Mouse (Mus musculus) adrenal gland, postnatal 4 days (tissue): ENCODE results near the gene Sept11. TPM values are rescaled to one million over a fixed set of nuclear protein-coding genes. Genes with fewer than 3 reads are reported as not detected.

Experiments
- DNase-seq, 2 experiments: peaks; one replicate each; pipeline ENCODE4 v3.0.0; 2021 to 2022; ENCODE audit warnings: low spot score in 2 of 2, mixed read lengths in 2 of 2
- total RNA-seq, 2 experiments: library from RNA; stranded (reverse); gene quantifications; 2 replicates each; pipeline ENCODE4 v1.2.3; 2021

Sept11 gene
- total RNA-seq, 2 experiments from 2014 or later, result 114 to 144 TPM

DNA sequence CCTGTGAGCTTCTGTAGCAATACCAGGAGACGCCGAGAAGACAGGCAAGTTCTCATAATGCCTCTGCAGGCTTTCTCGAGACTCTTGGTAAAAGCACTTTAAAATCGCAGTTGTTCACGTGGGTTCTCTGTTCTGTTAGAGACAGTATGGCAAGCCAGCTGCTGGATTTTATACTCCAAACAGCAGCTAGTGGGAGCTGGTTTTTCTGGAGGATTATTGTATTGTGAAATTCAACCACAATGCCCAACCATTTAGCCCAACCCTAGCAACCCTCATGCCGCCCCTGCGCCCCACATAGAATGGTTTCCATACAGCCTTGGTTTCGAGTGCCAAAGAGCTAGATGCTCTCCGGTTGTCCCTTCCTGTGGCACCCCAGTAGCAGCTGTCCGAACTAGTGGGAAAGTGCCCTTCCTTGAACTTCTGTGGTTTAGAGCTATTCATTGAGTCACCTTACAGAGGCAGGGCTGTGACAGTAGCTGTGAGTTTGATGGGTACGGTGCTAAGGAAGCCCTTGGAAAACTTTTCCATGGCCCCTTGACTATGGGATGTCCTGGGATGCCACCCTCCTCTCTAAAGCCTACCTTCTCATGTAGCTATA, 74.8 kb downstream of the Sept11 start:
- DNase-seq, result no peak

DNA sequence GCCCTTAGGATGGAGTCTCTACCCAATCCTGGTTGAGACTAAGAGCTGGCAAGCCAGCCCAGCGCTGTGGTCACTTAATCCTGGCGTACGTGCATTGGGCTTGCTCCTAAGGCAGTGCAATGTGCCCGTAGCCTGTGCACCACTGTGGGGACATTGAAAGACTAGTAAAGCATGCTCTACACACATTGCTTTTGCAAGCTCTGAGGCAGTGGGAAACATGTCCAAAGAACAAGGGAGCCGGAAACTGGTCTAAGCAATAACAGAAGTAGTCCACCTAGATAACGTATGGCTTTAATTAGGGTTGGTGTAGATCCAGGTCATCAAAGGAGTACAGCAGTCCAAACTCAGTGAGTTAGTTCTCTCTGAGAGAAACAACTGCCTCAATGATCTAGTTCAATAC, 75.4 kb downstream of the Sept11 start:
- DNase-seq, result no peak

DNA sequence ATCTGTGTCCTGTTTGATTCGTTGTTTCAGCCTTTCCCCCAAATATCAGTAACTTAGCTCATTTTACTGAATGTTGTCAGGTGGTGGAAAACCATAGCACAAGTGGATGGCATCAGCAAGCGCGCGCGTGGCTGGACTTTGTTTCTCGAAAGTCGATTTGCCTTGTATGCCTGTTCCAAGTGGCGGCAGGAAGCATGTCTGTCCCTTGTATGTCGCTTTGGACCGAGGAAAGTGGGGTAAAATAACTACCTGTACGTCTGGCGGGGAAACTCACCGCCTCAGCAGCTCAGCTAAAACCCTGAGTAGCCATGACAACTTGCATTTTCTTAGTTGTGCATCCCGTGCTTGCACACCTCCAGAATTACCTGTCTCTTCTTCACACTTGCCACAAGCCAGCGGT, 78.2 kb downstream of the Sept11 start:
- no peak for DNase-seq

DNA sequence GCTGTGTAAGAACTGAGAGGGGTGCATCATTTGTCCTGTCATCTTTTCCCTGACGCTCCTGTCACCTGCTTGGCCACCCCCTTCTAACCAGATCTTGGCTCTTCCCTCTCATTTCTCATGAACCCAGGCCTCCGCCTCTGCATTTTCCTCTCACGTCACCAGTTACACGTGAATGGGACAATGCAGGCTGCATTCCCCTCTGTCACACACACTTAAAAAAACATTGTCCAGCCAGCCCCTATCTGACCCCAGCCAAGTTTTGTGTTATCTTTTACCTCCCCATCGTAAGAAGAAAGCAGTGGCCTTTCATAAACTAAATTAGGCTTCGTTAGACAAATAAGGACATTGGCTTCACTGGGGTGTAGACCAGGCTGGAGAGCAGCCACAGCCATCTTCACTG, 79.3 kb downstream of the Sept11 start:
- DNase-seq, result no peak

DNA sequence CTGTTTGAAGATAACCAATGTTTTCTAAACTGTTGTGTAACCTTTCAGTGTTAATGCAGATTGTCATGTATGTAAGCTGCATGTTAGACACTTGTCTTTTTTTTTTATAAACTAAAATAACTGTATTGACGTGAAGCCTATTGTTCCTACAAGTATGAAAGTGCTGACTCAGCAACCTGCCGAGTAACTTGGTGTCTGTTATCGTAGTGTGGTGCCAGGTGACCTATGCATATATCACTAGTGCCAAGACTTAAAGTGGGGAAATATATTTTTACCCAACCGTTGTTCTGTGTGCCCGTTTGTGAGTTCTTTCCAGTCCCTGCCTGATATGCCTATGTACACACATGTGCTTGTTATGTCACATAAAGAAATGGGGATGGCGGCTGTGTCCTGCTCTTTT, 81.4 kb downstream of the Sept11 start:
- DNase-seq, result no peak

DNA sequence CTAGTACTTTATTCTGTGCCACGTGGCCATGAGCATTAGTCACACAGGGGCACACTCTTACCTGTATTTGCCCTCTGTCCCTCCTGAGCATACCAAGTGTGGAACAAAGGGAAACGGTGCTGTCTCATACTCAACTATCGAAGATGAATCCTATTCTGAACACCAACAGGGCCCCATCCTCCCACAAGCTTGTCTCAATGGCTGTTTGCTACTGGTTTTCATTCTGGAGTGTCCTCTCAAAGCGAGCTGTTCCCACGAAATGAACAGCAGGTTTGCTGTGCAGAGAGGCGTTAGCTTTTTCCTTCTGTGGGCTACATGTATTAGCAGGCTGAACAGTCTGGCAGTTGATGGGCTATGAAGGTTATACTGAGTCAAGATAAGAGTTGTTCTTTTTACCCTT, 85.4 kb downstream of the Sept11 start:
- no peak for DNase-seq

DNA sequence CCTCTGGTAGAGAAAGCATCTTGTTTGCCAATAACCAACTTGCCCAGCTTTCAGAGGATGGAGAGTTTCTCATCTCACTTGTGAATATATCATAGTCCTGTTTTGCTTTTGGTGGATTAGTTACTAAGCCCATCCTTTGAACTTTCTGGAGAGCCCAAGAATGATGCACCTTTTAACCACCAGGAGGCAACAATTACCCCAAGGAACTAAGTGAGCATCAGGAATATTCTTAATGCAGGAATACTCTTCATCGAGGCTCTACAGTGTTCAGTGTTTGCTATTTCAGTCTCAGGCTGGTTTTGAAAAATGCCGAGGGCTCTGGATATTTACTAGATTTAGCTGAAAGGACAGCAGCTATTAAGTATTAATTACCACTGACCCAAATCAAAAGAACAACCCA, 87.0 kb downstream of the Sept11 start:
- no peak for DNase-seq

DNA sequence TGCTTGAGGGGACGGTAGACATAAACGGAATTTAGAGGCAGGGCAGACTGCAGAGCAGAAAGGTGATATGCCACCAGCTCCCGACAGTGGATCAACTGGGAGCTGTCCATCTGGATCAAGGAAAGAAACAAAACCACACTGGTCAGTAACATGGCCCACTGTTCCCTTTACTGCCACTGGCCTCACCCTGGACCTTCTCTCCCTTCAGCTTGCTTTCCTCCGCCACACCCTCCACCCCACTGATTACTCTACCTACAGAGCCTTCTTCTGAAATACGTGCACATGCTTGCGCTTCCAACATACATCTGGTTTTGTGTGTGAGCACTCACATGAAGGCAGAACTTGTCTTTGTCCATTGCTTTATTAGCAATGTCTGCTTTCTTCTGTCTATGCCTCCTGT, 90.1 kb downstream of the Sept11 start:
- no peak for DNase-seq

DNA sequence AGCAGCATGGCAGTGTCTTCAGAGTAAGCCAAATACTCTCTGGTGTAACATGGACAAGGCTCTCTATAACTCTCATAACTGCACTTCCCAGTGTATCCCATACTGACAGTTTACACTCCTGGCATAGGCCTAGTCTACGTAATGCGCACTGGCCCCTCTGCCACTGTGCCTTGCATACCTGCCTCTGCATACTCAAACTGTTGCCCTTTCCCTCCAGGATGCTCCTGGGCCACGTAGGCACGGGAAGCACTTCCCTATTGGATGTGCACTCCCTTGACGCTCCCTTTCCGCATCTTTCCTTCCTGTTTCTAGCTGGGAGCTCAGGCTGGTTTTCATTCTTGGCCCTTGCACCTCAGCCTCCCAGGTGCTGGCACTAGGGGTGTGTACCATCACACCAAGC, 91.3 kb downstream of the Sept11 start:
- no peak for DNase-seq

DNA sequence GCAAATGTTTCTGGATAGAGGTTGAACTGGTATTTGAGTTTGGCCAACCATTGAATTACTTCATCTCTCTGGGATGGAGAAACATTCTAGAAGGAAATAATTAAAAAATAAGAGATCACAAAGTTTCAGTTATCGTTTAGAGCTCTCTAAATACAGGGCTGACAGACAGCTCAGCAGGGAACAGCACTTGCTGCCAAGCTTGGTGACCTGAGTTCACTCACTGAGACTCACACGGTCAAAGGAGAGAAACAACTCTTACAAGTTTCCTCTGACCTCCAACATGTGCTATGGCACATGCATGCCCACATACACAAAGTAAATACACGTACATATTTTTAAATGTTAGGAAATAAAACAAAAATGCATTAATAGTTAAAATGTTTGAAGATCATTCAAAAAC, 96.4 kb downstream of the Sept11 start:
- no peak for DNase-seq

DNA sequence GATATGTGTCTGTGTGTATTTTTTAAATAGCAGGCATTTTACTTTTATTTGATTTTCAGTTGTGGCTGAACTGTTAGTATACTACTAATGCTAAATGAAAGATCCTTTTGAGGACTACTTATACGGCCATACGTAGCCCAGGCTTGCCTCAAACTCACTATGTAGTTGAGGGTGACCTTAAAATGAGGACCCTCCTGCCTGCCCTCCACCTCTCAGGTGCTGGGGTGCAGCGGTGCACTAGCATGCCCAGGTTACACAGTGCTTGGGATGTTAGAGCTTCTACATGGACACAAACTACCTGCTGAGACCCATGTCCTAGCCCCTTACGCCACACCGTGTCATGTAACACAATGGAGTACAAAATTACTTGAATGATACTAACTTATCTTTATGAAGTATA, 97.2 kb downstream of the Sept11 start:
- DNase-seq, result no peak

DNA sequence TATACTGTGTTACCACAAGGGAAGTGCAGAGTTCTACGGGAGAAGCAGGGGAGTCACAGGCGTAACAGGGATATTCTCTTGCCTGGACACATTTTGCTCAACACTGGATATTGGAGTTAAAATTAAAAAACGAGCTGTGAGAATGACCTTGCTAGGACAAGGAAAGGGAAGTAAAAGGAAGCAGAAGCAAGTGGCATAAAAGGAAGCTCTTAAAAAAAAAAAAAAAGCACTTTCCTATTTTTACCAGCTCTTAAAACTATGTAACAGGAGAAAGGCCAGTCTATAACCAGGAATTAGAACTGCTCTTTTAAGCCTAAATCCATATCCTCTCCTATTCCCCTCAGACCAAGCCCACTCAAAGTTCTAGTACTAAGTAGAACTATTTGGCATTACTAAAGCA, 105.0 kb downstream of the Sept11 start:
- no peak for DNase-seq

DNA sequence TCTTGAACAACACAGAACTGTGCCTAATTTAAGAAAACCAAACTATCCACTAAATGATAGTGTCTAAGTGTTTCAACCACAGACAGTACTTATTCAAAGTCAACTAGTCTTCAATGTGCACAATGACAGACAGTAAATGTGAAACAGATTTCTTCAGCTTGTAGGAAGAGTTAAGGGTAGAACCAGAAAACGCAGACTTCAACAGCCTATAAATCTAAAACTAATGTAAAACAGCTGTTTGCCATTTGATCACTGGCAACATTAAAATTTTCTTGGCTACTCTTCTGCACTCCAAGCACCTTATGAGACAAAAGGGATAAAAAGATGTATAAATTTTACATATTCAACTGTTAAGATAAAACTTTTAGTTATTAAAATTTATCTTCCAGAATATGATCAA, 107.9 kb downstream of the Sept11 start:
- no peak for DNase-seq

DNA sequence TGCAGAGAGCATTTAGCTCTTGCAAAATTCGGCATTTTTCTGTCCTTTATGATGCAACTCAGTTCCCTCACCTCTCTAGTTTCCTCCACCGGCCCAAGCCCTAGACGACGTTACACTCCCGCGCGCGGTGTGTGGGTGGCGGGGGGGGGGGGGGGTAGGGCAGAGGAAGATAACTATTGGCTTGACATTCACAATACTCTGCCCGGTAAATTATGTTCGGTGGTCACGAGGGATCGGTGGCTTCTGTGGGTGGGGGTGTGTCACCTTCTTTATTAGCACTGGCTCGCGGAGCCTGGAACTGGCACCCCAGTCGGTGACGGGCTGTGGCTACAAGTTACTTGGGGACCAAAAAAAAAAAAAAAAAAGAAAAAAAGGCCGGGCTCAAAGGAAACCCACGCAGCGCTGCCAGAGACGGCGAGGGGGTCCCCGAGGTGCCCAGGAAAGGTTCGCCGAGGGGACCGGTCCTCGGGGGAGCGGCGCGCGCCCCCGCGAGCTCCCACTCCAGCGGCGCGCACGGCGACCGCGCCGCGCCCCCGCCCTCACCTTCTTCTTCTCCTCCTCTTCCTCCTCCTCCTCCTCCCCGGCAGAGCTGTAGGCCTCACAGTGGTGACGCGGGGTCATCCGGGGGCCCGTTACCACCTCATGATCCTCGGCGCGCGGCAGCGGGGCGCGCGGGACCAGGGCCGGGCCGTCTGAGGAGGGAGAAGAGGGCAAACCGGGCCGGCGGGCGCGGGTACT, 112.3 kb downstream of the Sept11 start:
- DNase-seq, result peak; percentile 19 to 23

DNA sequence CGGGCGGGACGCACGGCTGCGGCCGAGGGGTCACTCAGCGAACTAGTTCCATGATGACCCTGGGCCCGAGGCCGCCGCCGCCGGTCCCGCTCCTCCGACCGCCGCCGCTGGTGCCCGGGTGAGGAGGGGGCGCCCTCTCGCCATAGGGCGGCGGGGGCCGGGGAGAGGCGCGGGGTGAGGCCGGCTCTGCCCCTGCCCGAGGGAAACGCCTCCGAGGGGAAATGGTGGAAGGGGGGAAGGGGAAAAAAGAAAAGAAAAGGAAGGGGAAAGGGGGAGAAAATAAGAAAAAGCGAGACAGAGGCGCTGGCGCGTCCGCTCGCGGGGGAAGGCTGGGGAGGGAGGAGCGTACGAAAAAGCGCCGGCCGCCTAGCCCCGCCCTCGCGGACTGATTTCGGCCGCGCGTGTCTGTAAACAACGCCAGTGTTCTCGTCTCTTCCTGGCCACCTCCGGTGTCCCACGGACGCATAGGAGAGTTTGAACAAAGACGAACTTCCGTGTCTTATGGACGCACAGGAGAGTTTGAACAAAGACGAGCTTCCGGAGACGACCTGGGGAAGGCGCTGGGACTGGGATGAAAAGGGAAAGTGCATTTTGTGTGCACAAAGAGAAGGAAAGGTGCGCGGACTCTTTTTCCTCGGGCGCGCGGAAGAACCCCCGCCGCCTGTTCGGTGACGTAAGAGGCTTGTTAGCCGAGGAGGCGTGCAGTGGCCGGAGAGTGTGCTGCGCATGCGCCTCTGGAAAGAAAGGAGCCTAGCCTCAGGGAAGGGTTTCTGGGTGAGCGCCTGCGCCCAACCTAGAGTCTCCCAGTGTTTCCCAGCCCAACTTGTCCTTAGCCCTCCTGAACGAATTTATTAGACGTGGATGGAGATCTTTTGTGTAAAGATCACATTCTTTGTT, 113.1 kb downstream of the Sept11 start, which contains the start of the genes Ccni and 2010109A12Rik:
Gene Ccni, minus strand, starts transcription at position 387 of the 897 bp plus-strand sequence.
Gene 2010109A12Rik, plus strand, starts transcription at position 410 of the 897 bp plus-strand sequence.
- DNase-seq, result peak; percentile 85 to 86

DNA sequence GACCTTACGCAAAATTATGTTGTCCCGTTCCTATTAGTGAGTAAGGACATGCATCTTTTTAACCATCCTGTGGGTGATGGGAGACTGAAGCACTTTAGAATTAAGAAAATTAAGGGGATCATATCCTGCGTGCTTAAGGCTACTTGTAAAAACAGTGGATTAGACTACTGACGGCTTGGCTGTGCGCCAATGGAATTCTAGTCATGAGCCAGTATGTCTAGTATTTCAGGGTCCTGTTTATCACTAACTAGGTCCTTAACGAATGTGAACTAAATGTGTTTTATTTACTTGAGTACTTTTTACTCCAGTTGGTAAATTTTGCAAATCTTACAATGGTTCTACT, 113.7 kb downstream of the Sept11 start:
- no peak for DNase-seq

DNA sequence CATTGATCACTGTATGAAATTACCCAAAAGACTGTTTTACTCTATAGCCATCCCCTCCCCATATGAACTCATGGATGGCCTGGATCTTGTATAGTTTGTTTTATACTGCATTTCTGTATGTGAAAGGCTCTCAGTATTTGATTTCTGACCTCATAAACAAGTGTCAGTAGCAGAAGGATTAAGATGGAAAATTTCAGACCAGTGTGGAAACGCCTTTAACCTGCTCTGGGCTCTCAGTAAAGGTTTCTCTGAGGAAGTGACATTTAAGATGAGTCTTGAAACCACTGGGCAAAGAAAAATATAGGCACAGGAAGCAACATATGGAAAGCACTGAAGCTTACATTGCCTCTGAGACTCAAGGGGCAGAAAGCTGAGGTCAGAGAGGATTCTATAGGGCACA, 114.3 kb downstream of the Sept11 start:
- no peak for DNase-seq

DNA sequence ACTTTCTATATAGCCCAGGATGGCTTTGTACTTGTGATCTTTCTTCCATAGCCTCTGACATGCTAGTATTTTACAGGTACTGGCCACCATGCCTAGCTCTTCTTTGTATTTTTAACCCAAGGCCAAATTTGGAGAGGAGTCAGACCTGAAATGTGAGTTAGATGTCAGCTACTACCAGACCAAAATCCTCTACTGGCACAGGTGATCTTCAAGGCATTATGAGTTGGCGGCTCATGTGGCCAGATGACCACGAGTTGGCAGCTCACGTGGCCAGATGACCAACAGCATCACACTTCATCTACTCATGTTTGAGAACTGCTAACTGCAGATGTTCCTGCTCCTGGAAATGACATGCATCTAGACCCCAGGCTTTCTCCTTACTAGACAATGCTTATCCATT, 125.1 kb downstream of the Sept11 start:
- no peak for DNase-seq

DNA sequence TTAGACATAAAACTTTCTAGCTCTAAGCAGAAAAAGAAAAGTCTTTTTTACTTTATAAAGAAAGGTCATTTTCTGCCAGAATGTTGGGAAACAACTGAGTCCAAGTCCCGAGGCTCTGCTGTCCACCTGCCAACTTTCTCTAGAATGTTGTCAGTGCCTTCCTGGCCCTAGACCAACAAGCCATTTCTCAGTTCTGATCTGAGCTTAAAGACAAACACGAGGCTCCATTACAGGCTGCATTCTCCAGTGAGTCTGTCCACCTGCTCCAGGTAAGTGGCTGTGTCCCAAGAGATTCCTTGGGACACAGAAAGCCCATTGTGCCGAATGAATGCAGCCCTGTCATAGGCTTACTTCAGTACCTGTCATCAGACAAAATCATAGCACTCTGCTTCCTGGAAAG, 128.4 kb downstream of the Sept11 start:
- DNase-seq, result no peak

DNA sequence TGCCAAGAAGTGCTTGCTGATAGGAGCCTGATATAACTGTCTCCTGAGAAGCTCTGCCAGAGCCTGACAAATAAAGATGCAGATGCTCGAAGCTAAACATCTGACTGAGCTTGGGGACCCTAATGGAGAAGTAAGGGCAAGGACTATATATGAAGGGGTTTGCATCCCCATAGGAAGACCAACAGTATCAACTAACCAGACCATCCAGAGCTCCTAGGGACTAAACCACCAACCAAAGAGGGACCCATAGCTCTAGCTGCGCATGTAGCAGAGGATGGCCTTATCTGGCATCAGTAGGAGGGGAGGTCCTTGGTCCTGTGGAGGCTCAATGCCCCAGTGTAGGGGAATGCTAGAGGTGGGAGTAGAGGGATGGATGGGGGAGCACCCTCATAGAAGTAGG, 131.3 kb downstream of the Sept11 start:
- no peak for DNase-seq
